Mouse (Mus musculus) kidney, postnatal 4 days (tissue): Measurements from ENCODE around the gene Acss3.

Experiments
- DNase-seq, 2 experiments: peaks; one replicate each; pipeline ENCODE4 v3.0.0; 2021; ENCODE audit warnings: mixed read lengths in 2 of 2

The Acss3 gene

DNA sequence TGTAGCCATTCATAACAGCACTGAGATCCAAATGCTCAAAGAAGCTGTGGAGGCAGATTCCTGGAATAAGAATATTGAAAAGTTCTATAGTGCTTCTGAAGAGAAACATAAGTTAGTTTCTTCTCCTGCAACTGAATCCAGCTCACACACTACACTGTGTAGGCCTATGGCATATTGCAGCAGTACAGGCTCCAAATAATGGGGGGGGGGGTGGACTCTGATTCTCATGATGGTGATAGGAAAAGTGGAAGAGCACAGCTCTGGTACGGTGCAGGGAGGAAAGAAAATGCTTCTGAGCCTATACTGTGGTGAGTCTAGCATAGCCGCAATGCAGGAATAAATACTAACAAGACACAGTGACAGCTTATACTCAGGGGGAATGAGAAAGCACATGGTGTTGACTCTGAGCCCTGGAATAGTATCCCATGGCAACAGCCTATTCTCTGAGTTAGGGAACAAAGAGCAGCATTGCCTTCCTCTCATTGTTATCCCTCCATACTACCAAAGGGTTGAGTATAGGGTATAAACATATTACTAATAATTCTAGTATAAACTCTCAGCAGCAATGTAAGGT is 125.3 kb downstream of the Acss3 start:
- no peak for DNase-seq

DNA sequence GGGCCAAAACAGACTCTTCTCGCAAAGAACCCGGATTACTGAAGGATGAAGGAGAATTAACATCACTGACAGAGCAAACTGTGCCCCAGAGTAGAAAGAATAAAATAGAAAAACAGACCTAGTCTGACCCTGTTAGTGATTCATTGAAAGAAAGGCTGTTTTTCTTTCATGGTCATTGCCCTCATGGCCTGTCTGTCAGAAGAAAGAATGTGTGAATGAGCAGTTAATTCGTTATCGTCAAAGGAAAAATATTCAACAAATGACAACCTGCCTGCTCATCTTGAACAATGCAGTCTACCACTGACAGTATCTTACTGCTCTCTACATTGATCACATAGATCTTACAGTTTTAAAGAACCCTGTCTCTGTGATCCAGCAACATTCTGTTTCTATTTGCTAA is 134.0 kb downstream of the Acss3 start:
- no peak for DNase-seq

GRCm38 (mm10) chr10:106975193-106976141 is 148.0 kb downstream of the Acss3 start:
- no peak for DNase-seq

GRCm38 (mm10) chr10:106959026-106959425 is 164.4 kb downstream of the Acss3 start:
- no peak for DNase-seq

GRCm38 (mm10) chr10:106941380-106941779 is 182.1 kb downstream of the Acss3 start:
- DNase-seq, result no peak

GRCm38 (mm10) chr10:106939441-106939840 is 184.0 kb downstream of the Acss3 start:
- no peak for DNase-seq

DNA sequence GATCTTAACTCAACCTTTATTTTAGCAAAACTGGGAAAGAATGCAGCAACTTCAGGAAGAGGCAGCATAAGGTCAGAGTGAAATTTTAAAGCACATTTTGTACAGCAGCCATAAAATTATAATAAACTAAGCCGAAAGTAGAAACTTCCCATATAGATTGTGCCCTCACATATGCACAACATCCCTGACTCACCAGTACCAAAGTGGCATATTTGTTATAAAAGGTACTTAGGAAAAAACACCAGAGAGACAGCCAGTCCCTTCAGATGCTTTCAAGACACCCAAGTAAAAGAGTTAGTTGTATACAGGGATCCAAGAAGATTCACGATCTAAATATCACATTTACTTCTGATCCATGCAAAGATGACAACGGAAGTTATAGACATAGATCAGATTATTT is 184.6 kb downstream of the Acss3 start:
- no peak for DNase-seq

DNA sequence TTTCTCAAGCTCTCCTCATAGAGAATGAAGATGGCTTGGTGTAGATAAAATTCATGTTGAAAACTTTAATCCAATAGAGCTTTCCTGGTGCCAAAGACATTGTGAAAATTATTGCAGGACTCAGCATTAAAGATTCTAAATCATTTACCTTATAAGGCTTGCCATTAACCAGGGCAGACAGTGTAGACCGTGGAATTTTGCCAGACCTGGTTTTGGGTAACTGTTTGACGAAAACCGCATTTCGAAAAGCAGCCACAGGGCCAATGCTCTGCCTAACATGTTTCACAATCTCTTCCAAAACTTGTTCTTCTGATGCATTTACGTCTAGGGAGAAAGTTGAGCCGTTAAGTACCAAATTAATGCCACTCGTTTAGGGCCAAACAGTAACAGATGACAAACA is 186.5 kb downstream of the Acss3 start:
- DNase-seq, result no peak

DNA sequence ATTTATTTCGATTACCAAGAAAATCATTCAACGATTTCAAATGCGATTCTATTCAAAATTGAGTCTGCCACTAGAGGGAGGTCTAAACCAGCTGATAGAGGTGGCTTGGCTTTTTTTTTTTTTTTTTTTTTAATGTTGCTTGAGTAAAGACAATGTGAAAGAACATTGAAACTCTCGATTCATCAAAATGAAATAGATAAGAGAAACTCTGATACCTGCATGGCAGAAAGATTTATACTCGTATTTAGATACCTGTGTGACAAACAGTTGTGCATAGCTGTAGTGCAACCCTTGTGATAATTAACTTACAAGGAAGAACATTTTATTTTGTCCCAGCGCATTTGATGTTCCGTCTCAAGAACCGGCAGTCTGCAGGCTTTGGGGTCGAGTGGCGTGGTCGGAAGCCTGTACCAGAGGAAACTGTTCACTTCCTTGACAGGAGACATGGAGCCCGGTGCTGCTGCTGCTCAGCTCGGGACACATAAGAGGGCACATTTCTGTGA is 190.8 kb downstream of the Acss3 start:
- peak; percentile 4 to 16 for DNase-seq

DNA sequence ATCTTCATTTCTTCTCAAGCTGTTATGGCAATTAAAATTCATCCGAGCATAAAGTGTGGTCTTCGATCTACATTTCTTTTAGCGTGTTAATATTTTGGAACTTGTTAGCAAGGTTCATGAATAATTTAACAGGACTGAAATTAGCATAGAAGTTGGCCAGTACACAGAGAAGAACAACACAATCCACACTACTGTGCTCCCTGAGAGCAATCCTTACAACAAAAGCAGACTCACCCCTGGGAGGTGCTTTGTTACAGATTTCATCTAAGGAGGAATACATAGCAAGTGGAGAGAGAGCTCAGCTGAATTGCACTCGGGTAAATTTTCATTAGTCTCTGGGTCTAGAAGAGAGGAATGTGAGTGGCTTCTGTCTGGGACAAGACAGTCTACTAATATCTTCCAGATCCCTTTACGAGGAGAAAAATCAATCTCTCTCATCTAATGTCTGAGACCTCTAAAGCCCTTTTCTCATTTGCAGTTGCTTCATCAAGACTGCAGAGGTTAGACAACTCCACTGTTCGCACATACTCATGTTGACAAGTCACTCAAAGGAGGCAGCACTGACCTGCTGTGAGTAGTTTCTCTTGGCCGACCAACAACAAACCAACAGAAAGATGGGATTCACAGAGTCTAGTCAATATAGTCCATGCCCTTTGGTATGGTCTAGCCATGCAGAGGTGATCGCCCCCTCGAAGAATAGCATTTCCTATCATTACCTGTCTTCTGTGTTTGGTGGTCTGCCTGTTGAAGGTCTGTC is 194.7 kb downstream of the Acss3 start:
- no peak for DNase-seq

GRCm38 (mm10) chr10:106924798-106925197 is 198.7 kb downstream of the Acss3 start:
- DNase-seq, result no peak

GRCm38 (mm10) chr10:106924334-106924733 is 199.1 kb downstream of the Acss3 start:
- no peak for DNase-seq

GRCm38 (mm10) chr10:106914822-106915221 is 208.6 kb downstream of the Acss3 start:
- no peak for DNase-seq

GRCm38 (mm10) chr10:106914275-106914674 is 209.2 kb downstream of the Acss3 start:
- no peak for DNase-seq

DNA sequence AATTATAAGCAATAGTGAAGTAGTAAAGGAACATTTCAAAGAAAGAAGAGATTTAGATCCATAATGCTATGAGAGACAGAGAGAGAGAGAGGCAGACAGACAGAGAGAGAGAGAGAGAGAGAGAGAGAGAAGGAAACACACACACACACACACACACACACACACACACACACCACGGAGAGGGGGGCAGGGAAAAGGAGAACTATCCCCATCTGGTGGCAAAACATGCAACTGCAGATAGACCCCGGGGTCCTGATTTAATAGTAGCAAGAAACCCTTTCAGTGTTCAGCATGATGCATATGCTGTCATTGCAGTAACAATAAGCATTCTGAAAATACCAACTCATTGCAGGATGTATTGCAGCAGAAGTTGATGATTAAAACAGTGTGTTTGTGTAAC is 210.4 kb downstream of the Acss3 start:
- peak; percentile 16 to 24 for DNase-seq

DNA sequence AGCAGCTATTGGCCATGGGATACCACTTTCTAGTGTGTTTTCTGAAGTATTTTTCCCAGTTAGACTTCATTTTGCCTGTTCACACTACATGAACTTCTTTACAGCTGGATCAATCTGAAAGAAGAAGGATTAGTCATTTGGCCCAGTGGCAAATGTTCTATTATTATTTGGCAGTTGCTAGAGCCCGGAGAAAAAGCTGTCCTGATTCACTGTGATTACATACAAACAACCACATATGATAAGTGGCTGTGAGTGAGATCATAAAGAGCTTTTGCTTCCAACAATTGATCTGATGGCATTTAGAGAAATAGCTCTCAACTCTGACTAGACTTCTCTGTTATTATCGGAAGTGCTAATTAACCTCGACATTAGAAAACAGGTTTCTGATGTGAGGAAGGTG is 213.4 kb downstream of the Acss3 start:
- DNase-seq, result no peak

DNA sequence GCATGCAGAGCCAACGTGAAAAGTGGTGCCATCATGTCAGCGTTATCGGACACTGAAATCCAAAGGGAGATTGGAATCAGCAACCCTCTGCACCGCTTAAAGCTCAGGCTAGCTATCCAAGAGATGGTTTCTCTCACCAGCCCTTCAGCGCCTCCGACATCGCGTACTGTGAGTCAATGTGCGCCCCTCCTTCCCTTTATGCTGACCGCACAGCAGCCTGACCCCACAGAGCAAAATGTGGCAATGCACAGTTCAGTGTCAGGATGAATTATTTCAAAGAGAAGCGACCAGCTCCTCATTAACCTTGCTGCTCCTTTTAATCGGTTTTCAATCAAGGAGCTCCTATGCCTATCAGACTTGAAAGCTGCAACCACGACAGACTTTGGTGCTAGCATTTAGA is 227.1 kb downstream of the Acss3 start:
- no peak for DNase-seq
